Mouse (Mus musculus) small intestine, adult 2 months (tissue): ENCODE results near the gene Pitpnb.

Experiments used
- CTCF ChIP-seq: fragments of 200-500 bp; IDR thresholded peaks from 2 replicates; pipeline ENCODE4 v1.5.1; 2012; ENCODE audit warnings: low read depth, mild to moderate bottlenecking, control low read depth, inconsistent platforms, low read length, moderate library complexity, mixed read lengths; ENCODE audit not compliant: insufficient replicate concordance, insufficient read length; ENCODE audit errors: extremely low read depth
- POLR2A ChIP-seq: fragments of 200-500 bp; IDR thresholded peaks from 2 replicates; pipeline ENCODE4 v1.6.1; 2012; ENCODE audit warnings: low read depth, mild to moderate bottlenecking, control low read depth, inconsistent platforms, low read length, moderate library complexity

- TF ChIP-seq POLR2A, result no peak
- no peak for TF ChIP-seq CTCF
These were observed 78.0 kb downstream of the Pitpnb start for GRCm38 (mm10) chr5:111408470-111409105.
